Mouse (Mus musculus): ENCODE measurements around the gene Gli3.

Gene Gli3

DNA sequence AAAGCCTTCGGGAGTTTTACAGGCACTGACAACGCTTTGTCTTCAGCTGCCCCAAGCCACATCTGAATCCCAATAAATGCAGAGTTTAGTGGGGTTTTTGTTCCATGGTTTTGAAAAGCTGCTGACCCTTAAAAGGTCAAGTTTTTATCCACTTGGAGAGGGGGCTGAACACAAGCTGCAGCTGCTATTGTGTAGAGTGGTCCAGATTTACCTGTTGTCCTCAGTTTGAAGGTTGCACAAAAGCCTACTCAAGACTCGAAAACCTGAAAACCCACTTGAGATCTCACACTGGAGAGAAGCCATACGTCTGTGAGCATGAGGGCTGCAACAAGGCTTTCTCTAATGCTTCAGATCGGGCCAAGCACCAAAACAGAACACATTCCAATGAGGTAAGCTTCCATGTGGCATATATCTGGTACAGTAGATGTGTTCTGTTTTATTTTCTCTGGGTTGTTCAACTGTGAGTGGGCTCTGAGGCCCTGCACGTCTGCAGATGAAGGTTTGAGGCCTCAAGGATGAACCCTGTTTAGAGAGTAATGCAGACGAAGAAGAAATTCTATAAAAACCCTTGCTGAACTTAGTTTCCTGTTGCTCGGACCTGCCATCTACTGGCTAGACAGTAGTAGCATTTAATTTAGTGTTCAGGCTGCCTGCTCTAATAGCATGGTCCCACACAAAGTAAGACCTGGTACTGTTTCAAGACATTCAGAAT lies 251.8 kb downstream of the Gli3 start:
- DNase-seq (ENCODE audit: low read depth, low spot score) = peak; percentile 45

DNA sequence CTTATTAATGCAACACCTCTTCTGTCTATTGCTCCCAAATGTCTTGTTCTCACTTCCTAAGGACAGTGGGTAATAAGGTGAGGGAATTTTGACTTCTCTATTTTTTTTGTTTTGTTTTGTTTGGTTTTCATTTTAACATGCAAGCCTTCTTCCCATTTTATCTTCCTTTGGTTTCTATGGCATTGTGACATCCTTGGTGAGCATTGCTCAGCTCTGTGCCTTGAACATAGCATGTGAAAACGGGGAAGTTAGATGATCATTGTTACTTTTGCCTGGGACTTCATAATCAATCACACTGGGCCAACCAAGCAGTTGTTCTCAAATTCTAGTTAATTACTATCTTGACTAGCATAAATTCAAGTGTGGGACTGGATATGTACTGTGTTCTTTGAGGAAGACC lies 258.4 kb downstream of the Gli3 start:
- DNase-seq (ENCODE audit: low read depth, low spot score) = no peak

DNA sequence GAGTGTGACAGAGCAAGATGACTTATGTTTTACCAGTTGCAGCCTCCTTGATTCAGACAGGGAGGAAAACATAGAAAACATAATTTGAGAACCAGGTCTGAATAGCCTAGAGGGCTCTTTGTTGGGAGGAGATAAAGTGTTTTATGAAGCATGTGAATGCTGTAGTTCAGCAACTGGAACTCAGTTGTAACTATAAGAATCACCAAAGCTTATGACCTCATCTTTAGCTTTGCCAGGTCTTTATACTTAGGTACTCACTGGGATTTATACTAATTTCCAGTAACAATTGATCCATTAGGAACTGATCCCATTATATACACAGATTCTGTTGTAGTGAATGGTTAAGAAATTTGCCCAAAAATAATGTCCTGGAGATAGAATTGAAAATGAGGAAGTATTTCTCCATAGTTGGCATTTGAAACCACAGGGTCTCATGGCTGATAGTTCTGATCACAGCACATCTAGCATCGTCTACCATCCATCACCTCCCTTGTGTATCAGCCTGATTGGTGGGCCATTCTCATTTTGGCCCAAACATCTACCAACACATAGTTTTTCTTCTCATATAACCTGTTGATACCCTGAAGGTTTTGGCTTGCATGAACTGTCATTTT lies 259.8 kb downstream of the Gli3 start:
- no peak for DNase-seq (ENCODE audit: low read depth, low spot score)

- DNase-seq (ENCODE audit: low read depth, low spot score) = no peak
These were observed 261.7 kb downstream of the Gli3 start for GRCm38 (mm10) chr13:15724723-15725122.

GRCm38 (mm10) chr13:15741771-15742170 lies 278.7 kb downstream of the Gli3 start:
- DNase-seq (ENCODE audit: low read depth, low spot score) = no peak

GRCm38 (mm10) chr13:15742308-15742707 lies 279.3 kb downstream of the Gli3 start:
- DNase-seq (ENCODE audit: low read depth, low spot score) = no peak

- DNase-seq (ENCODE audit: low read depth, low spot score) = no peak
These were observed 279.7 kb downstream of the Gli3 start for GRCm38 (mm10) chr13:15742777-15743176.

GRCm38 (mm10) chr13:15758835-15759632 lies 296.0 kb downstream of the Gli3 start:
- peak; percentile 81 for DNase-seq (ENCODE audit: low read depth, low spot score)

DNA sequence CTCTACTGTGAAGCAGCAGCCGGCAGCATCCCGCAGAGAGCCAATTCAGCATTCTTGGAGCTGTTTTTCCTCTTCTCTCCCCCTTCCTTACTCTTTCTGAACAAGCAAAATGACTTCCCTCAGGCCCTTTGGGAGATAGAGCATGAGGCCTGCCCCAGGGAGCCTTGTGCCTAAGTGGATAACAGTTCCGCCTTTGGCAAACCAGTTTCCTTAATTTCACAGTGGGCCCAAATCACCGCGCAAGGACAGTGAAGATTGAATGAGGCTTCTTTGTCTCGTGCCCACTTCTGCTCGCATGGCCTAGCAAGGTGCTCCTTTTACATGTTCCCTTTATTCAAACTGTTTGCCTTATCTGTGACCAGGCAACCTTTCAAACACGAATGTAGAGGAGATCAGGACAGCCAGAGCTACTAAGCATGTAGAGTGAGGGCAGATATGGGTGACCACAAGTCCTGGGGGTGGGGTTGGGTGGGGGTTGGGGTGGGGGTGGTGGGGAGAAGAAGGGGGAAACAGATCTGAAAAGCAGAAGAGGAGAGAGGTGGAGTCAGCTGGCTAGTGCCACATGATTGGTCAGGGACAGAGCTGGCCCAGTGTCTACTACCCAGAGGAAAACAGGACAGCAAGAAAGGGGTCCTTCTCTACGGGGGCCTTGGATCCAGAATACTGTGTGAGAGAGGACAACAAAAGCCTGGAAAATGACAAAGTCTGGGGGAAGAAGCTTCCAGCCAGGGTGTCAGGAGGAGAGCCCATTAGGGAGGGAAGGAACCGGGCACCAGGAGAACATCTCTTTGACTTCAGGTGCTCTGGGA lies 296.8 kb downstream of the Gli3 start:
- no peak for DNase-seq (ENCODE audit: low read depth, low spot score)

DNA sequence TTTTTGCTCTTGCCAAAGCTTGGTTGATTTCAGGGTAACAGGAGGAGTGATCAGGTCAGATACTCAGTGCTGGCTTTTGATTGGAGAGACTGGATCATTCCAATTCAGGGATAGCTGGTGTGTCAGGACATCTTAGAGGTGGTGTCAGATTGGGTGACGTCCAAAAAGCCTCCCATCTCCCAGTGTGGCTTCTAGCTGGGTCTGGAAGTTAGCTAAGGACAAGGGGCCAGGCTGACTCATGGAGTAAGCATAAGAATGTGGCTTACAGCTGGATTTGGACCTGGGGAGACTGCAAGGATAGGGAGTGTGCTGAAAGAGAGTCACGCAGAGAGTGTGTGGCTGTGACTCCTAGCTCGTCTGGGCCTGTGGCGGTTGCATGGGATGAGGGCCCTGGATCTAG lies 299.3 kb downstream of the Gli3 start:
- no peak for DNase-seq (ENCODE audit: low read depth, low spot score)

GRCm38 (mm10) chr13:15762901-15763417 lies 299.9 kb downstream of the Gli3 start:
- DNase-seq (ENCODE audit: low read depth, low spot score) = peak; percentile 53

DNA sequence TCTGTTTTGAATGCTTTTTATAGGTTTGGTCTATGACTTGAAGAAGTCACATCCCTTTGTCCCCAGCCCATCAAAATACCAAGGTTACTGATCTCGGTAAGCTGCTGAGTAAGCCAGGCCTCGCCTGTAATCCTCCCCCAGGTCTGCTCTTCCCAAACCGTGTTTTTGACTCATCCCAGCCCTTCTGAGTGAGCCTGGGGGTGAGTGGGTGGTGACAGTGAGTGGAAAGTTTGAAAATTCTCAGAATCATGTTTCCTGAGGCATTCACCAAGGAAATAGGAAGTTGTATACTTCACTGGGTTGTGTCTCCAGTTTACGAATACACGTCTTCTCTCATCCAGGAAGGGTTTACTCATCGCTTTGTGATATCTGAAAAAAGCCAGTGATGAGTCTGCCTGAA lies 314.6 kb downstream of the Gli3 start:
- DNase-seq (ENCODE audit: low read depth, low spot score) = no peak
